Mouse (Mus musculus): ENCODE data around the gene Olfr1170.

Olfr1170 gene

DNA sequence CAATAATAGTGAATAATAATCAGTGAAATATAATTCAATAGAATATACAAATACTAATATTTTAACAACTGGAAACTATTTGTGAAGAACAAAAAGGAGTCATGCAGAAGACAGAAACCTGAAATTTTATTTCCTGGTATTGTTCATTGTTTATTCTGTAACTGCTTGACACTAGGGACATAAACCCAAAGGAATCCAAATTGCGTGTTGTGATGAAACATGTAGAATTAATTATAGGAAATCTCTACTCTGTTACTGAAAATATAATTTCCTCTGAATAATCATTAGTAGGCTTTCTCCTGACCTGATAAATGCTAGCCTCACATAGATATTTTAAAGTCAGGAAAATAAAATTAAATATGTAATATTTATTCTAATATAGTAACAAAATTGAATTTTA is at the start of gene Olfr1170:
Gene Olfr1170 (minus strand): TSS at position 101 of the 400 bp plus-strand sequence.
- no peak for DNase-seq (ENCODE audit: extremely low spot score)

DNA sequence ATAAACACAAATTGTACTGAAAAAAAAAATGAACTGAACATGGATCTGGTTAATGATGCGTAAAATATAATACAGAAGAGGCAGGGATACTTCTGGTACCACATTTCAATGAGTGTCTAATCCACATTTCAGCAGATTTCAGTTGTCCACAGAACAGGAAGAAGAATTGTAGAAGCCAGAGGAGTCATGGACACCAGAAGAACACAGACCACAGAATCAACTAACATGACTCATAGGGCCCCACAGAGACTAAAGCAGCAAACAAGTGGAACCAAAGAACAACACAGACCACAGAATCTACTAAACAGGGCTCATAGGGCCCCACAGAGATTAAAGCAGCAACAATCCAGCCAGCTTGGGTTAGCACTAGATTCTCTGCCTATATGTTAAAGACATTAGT is 7.3 kb downstream of the Olfr1170 start:
- no peak for DNase-seq (ENCODE audit: extremely low spot score)

GRCm38 (mm10) chr2:88181580-88181979 is 46.6 kb downstream of the Olfr1170 start, which contains the start of gene Olfr1168:
Gene Olfr1168, plus strand, starts transcription at chr2:88181880.
- no peak for DNase-seq (ENCODE audit: extremely low spot score)
